Mouse (Mus musculus): ENCODE measurements around the gene Fahd2a.

Fahd2a gene

GRCm38 (mm10) chr2:127444055-127444789 is at the start of gene Fahd2a:
Gene Fahd2a, minus strand, starts transcription at chr2:127444565.
- peak; percentile 92 for DNase-seq (ENCODE audit: low spot score)

DNA sequence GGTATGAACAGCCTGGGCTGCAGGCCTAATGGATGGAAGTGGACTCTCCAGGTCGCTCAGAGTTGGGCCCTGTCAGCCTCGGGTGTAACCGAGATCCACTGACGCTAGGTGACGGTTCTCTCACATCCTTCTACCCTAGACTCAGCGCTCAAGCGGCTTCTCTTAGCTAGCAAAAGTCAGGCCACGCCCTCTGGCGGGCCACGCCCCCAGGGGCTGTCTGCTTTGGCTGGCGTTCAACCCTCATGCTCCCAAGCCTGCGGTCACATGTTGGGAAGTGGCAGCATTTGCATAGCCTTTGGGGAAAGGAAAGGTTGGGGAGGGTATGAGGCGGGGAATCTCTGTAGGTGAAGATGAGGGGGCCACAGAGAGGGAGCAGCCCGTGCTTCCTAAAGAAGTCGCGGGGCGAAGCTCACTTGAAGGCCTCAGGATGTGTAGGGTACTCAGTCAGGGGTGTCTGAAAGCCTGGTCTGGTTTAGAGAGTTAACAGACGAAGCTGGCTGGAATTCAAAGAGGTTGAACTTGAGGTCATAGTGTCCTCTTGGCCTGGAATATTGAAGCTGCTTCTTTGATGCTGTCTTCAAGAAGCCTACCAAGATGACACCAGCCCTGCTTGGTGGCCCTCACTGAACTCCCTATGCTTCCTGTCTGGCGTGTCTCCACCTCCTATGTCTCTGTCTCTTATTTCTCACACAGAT is 40.3 kb upstream of the Fahd2a start:
- DNase-seq (ENCODE audit: low spot score), result peak; percentile 87

DNA sequence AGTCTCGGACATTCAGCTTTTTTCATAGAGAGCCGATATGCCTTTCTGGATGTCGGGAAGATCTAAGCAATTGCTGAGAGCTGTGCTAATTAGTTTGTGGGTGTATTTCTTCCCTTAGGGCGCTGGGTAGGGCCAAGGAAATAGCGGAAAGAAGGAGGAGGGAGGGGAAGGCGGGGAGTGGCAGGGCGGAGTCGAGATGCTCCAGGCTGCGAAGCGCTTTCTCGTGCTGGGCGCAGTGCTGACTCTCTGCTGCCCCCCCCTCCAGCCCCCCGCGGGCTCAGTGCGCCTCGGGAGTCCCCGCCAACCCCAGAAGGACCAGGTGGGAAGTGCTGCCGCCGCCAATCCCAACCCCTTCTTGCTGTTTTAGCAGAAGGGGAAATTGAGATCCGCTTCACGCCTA is 38.6 kb upstream of the Fahd2a start:
- DNase-seq (ENCODE audit: low spot score), result peak; percentile 40

GRCm38 (mm10) chr2:127482533-127482911 is 38.2 kb upstream of the Fahd2a start:
- DNase-seq (ENCODE audit: low spot score), result peak; percentile 78

DNA sequence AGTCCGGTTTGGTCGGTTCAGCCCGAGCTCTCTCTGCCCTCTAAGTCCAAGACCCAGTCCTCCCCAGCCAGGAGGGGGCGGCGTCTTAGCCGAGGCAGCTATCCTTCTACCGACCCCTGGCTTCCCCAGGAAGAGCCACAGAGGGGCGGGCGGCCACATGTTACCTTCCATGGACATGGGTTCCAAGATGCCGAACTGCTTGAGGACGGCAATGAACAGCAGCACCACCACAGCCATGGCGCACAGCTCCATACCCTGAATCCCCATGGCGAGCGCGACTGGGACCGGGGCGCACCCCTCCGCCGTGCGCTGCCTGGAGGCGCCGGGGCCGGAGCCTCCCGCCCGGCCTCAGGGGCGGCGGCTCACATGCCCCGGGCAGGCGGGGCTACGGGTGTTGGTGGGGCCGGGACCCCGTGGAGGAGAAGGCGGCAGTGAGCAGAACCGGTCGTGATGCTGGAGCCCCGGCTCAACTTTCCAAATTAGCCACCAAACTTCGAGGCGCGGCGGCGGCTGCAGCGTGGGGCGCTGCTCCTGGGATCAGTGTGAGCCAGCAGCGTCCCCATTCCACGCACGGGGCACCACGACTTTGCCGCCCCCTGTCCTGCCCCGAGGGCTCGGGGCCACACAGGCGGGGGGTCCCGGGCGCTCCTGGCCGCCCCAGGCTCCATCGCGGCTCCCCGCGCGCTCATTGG is 37.6 kb upstream of the Fahd2a start:
- peak; percentile 22 for DNase-seq (ENCODE audit: low spot score)

DNA sequence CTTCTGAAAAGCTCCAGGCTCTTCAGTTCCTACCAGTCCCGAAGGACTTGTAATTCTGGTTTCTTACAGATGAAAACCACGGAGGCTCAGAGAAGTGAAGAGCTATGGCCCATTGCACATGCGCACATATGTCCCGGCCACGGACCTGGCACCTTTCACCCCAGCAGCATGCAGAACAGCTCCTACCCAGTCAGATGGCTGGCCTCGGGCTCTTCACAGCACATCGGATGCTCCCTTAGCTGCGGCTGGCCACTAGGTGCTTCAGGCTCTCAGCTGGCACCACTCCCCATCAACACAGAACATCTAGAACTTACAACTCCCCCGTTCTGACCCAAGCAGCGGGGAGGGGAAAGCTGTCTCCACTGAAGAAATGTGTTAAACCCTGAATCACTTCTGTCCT is 35.4 kb upstream of the Fahd2a start:
- no peak for DNase-seq (ENCODE audit: low spot score)

GRCm38 (mm10) chr2:127479210-127479609 is 34.8 kb upstream of the Fahd2a start:
- no peak for DNase-seq (ENCODE audit: low spot score)

DNA sequence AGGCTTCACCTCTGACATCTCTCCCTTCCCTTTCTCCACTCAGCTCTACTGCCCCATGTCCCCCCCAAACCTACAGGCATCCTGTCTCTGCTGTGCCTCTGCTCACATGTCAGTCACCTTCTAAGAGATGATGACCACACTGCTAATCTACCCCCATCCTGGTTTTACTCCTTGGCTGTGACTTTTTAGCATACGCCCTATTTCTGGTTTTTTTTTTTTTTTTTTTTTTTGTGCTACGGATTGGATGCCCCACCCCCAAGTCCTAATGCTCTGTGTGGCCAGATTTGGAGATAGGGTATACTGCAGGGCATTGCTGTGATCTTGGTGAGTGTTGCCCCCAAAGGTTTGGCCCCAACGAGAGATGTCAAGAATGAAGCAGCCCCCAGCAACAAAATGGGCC is 27.9 kb upstream of the Fahd2a start:
- no peak for DNase-seq (ENCODE audit: low spot score)

DNA sequence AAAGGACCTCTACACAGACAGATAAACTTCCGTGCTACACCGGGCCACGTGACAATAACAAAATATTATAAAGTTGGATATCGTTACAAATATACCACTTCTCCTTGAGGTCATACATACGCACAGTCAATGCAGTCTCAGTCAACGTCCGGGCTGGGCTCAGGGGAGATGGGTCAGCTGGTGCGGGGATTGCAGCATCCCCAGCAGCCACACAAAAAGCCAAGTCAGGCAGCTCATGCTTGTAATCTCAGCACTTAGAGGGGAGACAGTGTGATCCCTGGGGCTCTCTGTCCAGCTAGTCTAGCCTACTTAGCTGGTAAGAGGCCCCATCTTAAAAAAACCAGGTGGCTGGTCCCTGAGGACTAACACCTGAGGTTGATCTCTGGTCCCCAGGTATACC is 26.9 kb upstream of the Fahd2a start:
- DNase-seq (ENCODE audit: low spot score), result no peak

DNA sequence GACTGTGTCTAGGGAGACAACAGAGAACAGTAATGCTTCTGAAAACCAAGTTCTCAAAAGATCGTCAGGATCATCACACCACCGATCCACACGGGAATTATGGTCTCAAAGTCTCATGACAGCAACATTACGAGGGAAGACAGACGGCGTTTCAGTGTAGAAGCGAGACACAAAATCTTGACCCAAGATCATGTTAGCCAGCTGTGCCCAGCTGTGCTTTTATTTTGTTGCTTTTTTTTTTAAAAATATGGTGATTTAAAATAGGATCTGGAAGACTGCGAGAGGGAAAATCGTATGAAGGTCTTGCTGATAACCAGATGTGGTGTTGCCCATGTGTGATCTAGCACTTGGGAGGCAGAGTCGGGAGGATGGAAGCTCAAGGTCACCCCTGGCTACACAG is 26.3 kb upstream of the Fahd2a start:
- DNase-seq (ENCODE audit: low spot score), result no peak

GRCm38 (mm10) chr2:127470183-127470582 is 25.8 kb upstream of the Fahd2a start:
- no peak for DNase-seq (ENCODE audit: low spot score)

- DNase-seq (ENCODE audit: low spot score), result peak; percentile 87
Observed at GRCm38 (mm10) chr2:127462314-127462713, 17.9 kb upstream of the Fahd2a start.

DNA sequence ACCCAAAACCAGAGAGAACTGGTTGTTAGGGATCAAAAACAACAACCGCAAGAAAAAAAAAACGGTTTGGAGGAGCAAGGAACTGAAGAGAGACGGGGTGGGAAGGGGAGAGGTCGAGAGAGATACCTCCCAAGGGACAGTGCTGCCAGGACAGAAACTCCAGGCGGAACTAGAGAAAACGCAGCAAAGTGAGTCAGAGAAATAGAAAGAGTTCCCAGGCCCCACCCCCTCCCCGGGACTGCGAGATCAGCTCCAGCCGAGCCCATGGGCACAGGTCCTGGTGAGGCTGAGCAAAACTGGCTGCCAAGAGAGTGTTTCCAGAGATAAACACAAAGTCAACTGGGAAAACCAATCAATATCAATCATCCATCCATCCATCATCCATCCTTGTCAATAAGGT is 17.0 kb upstream of the Fahd2a start:
- no peak for DNase-seq (ENCODE audit: low spot score)

- no peak for DNase-seq (ENCODE audit: low spot score)
Observed at GRCm38 (mm10) chr2:127459341-127459740, 15.0 kb upstream of the Fahd2a start.

- DNase-seq (ENCODE audit: low spot score), result peak; percentile 90
Observed at GRCm38 (mm10) chr2:127453764-127454163, 9.4 kb upstream of the Fahd2a start.

DNA sequence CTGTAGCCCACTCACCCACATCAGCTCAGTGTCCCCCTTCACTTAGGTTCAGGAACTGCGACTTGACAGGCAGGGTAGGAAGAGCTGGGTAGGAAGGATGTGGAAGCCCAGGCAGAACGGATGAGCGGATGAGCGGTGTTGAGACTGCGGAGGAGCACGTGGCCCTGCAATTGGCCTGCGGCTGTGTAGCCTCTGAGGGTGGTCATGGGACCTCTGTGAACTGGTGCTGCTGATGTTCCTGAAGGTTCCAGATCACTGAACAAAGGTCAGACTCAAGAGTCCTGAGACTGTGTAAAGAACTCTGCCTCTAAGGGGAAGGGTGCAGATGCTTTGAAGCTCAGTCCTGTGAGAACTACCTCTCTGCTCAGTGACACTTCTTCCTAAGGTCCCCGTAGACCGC is 8.8 kb upstream of the Fahd2a start:
- no peak for DNase-seq (ENCODE audit: low spot score)

DNA sequence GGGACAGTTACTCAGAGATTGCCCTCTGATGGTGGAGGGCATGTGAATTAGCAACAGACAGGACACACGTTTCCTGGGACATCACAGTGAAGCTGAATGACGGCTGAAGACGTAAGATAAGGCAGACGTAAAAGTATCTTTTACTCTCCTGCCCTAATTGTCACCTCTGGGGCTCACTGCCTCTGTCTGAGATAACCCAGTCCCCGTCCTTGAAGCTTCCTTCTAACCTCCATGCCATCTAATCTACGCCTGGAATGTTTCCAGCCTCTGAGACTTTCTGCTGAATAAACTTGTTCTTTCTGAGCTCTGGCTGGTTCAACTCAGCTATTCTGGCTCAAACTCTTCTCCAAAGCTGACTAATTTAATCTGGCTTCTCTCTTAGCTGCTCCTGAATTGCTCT is 7.4 kb upstream of the Fahd2a start:
- no peak for DNase-seq (ENCODE audit: low spot score)

GRCm38 (mm10) chr2:127449691-127450090 is 5.3 kb upstream of the Fahd2a start:
- no peak for DNase-seq (ENCODE audit: low spot score)

DNA sequence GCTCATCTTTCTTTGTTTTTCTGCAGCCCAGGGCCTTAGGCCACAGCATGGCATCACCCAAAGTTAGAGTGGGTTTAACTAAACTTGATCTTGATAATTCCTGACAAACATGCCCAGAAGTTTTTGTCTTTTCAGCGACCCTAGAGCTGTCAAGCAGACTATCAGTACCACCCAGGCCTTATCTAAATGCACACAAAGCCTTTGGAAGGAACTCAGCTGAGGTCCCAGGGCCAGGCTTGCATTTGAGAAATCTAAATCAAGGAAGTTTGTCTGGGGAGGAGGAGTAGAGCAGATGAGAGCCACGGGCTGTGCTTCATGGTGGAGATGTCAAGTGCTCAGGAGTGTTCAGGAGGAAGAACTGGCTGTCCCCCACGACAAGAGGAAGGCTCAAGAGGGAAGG is 2.5 kb upstream of the Fahd2a start:
- DNase-seq (ENCODE audit: low spot score), result no peak

- no peak for DNase-seq (ENCODE audit: low spot score)
Observed at GRCm38 (mm10) chr2:127437697-127438096, 6.7 kb downstream of the Fahd2a start.

DNA sequence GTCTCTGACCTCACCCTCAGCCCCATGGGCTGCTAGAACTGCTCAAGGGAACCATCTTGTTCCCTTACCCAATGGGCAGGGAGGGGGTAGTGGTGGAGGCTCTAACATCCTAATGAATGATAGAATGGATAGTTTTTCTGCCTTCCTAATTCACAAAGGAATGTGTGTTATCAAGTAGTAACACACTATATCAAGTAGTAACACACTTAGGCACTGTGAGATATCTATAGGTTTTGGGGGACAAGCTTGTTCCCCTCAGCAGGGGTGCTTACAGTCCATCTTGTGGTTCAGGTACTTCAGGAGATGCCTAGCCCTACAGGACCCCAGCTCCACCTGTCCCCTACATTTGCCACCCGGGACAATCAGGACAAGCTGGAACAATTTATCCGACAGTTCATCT is 8.8 kb downstream of the Fahd2a start:
- DNase-seq (ENCODE audit: low spot score), result no peak

- DNase-seq (ENCODE audit: low spot score), result peak; percentile 67
Observed at GRCm38 (mm10) chr2:127435135-127435534, 9.2 kb downstream of the Fahd2a start.
